Mouse (Mus musculus) forebrain, embryonic 12.5 days (tissue): ENCODE measurements at regions not wholly inside any gene's neighbourhood (a gene's known extent, or its start where the extent isn't known, plus 50 kb on each side); places are given as distances from the start of the nearest gene placed in this dataset.

ENCODE experiments used
- ATAC-seq: fragments of 200-750 bp; cut with Nextera tagmentation; 2 replicates; pipeline ENCODE4 v1.8.0; 2017; ENCODE audit warnings: moderate TSS enrichment; ENCODE audit not compliant: low FRiP score
- H3K27ac ChIP-seq: fragments of 300-500 bp; sonication (generic); 2 replicates; pipeline ENCODE4 v1.5.1; 2016; ENCODE audit warnings: mild to moderate bottlenecking
- H3K27me3 ChIP-seq: fragments of 300-500 bp; sonication (generic); 2 replicates; pipeline ENCODE4 v1.6.1; 2016; ENCODE audit warnings: mild to moderate bottlenecking
- H3K36me3 ChIP-seq: fragments of 300-500 bp; sonication (generic); replicated peaks from 2 replicates; pipeline ENCODE4 v1.6.1; 2016; ENCODE audit warnings: mild to moderate bottlenecking
- H3K4me1 ChIP-seq: fragments of 300-500 bp; sonication (generic); 2 replicates; pipeline ENCODE4 v1.6.1; 2016
- H3K4me2 ChIP-seq: fragments of 300-500 bp; sonication (generic); 2 replicates; pipeline ENCODE4 v1.6.1; 2016; ENCODE audit warnings: mild to moderate bottlenecking, moderate library complexity
- H3K4me3 ChIP-seq: fragments of 300-500 bp; sonication (generic); replicated peaks from 2 replicates; pipeline ENCODE4 v1.5.1; 2016; ENCODE audit warnings: mild to moderate bottlenecking
- H3K9ac ChIP-seq: fragments of 300-500 bp; sonication (generic); 2 replicates; pipeline ENCODE4 v1.6.1; 2016; ENCODE audit warnings: mild to moderate bottlenecking
- H3K9me3 ChIP-seq: fragments of 300-500 bp; sonication (generic); 2 replicates; pipeline ENCODE4 v1.6.1; 2016
- whole genome bisulfite sequencing: fragments of 180-500 bp; shearing (Covaris S2); methylation state at CpG from one replicate; pipeline ENCODE4 v1.1.7; 2016; 5-methylcytosine and 5-hydroxymethylcytosine counted together

- no peak overlapping the region for H3K4me3 ChIP-seq
- H3K27me3 ChIP-seq = no peaks in the 10 kb centered on the region
- no peaks in the 10 kb centered on the region for H3K9me3 ChIP-seq
- no peak overlapping the region for H3K27ac ChIP-seq
- H3K4me2 ChIP-seq = no peak overlapping the region
- ATAC-seq = no peak
- H3K4me1 ChIP-seq = peaks cover 4% of the 10 kb centered on the region; the same call in 1 of the 2 replicates
- no peak overlapping the region for H3K9ac ChIP-seq
- no peaks in the 10 kb centered on the region for H3K36me3 ChIP-seq
- WGBS = 47% methylated on average over 4 of the region's 4 CpGs
Observed at GRCm38 (mm10) chr16:50756696-50757095, 165.7 kb upstream of the Ccdc54 start.

- WGBS = 16% methylated on average over 3 of the region's 3 CpGs
Observed at GRCm38 (mm10) chr16:50753612-50754389, 162.8 kb upstream of the Ccdc54 start.

GRCm38 (mm10) chr16:50753046-50753445 lies 162.1 kb upstream of the Ccdc54 start:
- Histone ChIP-seq H3K9ac (no peak overlapping the region), H3K27me3 (no peaks in the 10 kb centered on the region), H3K9me3 (no peaks in the 10 kb centered on the region), H3K4me1 (peaks cover 4% of the 10 kb centered on the region; the same call in 1 of the 2 replicates), H3K4me2 (no peak overlapping the region), H3K4me3 (no peak overlapping the region), H3K36me3 (no peaks in the 10 kb centered on the region), H3K27ac (no peak overlapping the region)
- ATAC-seq = no peak
- 89% methylated on average over 11 of the region's 11 CpGs for WGBS

More at GRCm38 (mm10) chr16:50753612-50754389, 162.8 kb upstream of the Ccdc54 start:
- no peak overlapping the region for H3K27ac ChIP-seq
- no peaks in the 10 kb centered on the region for H3K9me3 ChIP-seq
- ATAC-seq = no peak
- H3K36me3 ChIP-seq = no peaks in the 10 kb centered on the region
- H3K4me3 ChIP-seq = no peak overlapping the region
- H3K4me2 ChIP-seq = no peak overlapping the region
- H3K4me1 ChIP-seq = peaks cover 4% of the 10 kb centered on the region; the same call in 1 of the 2 replicates
- H3K9ac ChIP-seq = no peak overlapping the region
- no peaks in the 10 kb centered on the region for H3K27me3 ChIP-seq

GRCm38 (mm10) chr16:50752277-50752600 lies 161.3 kb upstream of the Ccdc54 start:
- Histone ChIP-seq H3K4me3 (no peak overlapping the region), H3K9me3 (no peaks in the 10 kb centered on the region), H3K27me3 (no peaks in the 10 kb centered on the region), H3K27ac (no peak overlapping the region), H3K36me3 (no peaks in the 10 kb centered on the region), H3K4me2 (no peak overlapping the region), H3K9ac (no peak overlapping the region), H3K4me1 (peaks cover 4% of the 10 kb centered on the region; the same call in 1 of the 2 replicates)
- ATAC-seq = no peak
- 92% methylated on average over 10 of the region's 10 CpGs for WGBS

GRCm38 (mm10) chr16:50751495-50752276 lies 160.7 kb upstream of the Ccdc54 start:
- Histone ChIP-seq H3K4me1 (peaks cover 4% of the 10 kb centered on the region; the same call in 1 of the 2 replicates), H3K4me2 (no peak overlapping the region), H3K27ac (no peak overlapping the region), H3K9ac (no peak overlapping the region), H3K4me3 (no peak overlapping the region), H3K9me3 (no peaks in the 10 kb centered on the region), H3K27me3 (no peaks in the 10 kb centered on the region), H3K36me3 (no peaks in the 10 kb centered on the region)
- 85% methylated on average over 9 of the region's 9 CpGs for WGBS
- no peak for ATAC-seq

- no peak overlapping the region for H3K4me2 ChIP-seq
- H3K9ac ChIP-seq = no peak overlapping the region
- H3K27me3 ChIP-seq = no peaks in the 10 kb centered on the region
- no peak for ATAC-seq
- WGBS = 92% methylated on average over 5 of the region's 5 CpGs
- no peaks in the 10 kb centered on the region for H3K4me1 ChIP-seq
- no peaks in the 10 kb centered on the region for H3K9me3 ChIP-seq
- H3K27ac ChIP-seq = no peak overlapping the region
- no peak overlapping the region for H3K4me3 ChIP-seq
- no peaks in the 10 kb centered on the region for H3K36me3 ChIP-seq
Observed at GRCm38 (mm10) chr16:50747698-50748097, 156.7 kb upstream of the Ccdc54 start.

GRCm38 (mm10) chr16:50745723-50746122 lies 154.8 kb upstream of the Ccdc54 start:
- Histone ChIP-seq H3K36me3 (no peaks in the 10 kb centered on the region), H3K9me3 (no peaks in the 10 kb centered on the region), H3K4me1 (no peaks in the 10 kb centered on the region), H3K9ac (no peak overlapping the region), H3K4me2 (no peak overlapping the region), H3K27ac (no peak overlapping the region), H3K4me3 (no peak overlapping the region), H3K27me3 (no peaks in the 10 kb centered on the region)
- ATAC-seq = no peak
- WGBS = 70% methylated on average over 2 of the region's 2 CpGs

GRCm38 (mm10) chr16:50737396-50737843 lies 146.5 kb upstream of the Ccdc54 start:
- Histone ChIP-seq H3K9me3 (no peaks in the 10 kb centered on the region), H3K4me3 (peak overlapping the region; percentile 42), H3K4me1 (peaks cover 11% of the 10 kb centered on the region), H3K36me3 (no peaks in the 10 kb centered on the region), H3K4me2 (peak overlapping the region; percentile 58), H3K9ac (peak overlapping the region; percentile 48), H3K27ac (no peak overlapping the region), H3K27me3 (peaks cover 5% of the 10 kb centered on the region; the same call in 1 of the 2 replicates)
- 33% methylated on average over 10 of the region's 10 CpGs for WGBS
- ATAC-seq = no peak

GRCm38 (mm10) chr16:50736151-50737047 lies 145.4 kb upstream of the Ccdc54 start:
- Histone ChIP-seq H3K9ac (peak overlapping the region; percentile 36; the same call in 1 of the 2 replicates), H3K4me1 (peaks cover 14% of the 10 kb centered on the region), H3K36me3 (no peaks in the 10 kb centered on the region), H3K4me3 (peak overlapping the region; percentile 42), H3K9me3 (no peaks in the 10 kb centered on the region), H3K4me2 (peak overlapping the region; percentile 58), H3K27ac (no peak overlapping the region), H3K27me3 (peaks cover 5% of the 10 kb centered on the region; the same call in 1 of the 2 replicates)
- WGBS = 10% methylated on average over 21 of the region's 21 CpGs
- peak; percentile 88 for ATAC-seq

GRCm38 (mm10) chr16:50733359-50733758 lies 142.4 kb upstream of the Ccdc54 start:
- no peak overlapping the region for H3K4me2 ChIP-seq
- no peak for ATAC-seq
- H3K4me1 ChIP-seq = peaks cover 14% of the 10 kb centered on the region
- H3K27ac ChIP-seq = no peak overlapping the region
- H3K9ac ChIP-seq = no peak overlapping the region
- H3K9me3 ChIP-seq = no peaks in the 10 kb centered on the region
- H3K27me3 ChIP-seq = peaks cover 5% of the 10 kb centered on the region; the same call in 1 of the 2 replicates
- WGBS = 97% methylated on average over 3 of the region's 3 CpGs
- H3K36me3 ChIP-seq = no peaks in the 10 kb centered on the region
- H3K4me3 ChIP-seq = no peak overlapping the region

GRCm38 (mm10) chr16:50732082-50733006 lies 141.4 kb upstream of the Ccdc54 start:
- H3K9ac ChIP-seq = peak overlapping the region; percentile 55
- no peaks in the 10 kb centered on the region for H3K36me3 ChIP-seq
- no peaks in the 10 kb centered on the region for H3K9me3 ChIP-seq
- H3K27ac ChIP-seq = no peak overlapping the region
- peak; percentile 97 for ATAC-seq
- peak overlapping the region; percentile 92 for H3K4me2 ChIP-seq
- H3K4me3 ChIP-seq = peak overlapping the region; percentile 69
- WGBS = under 1% methylated on average over 58 of the region's 58 CpGs
- peaks cover 1% of the 10 kb centered on the region; the same call in 1 of the 2 replicates for H3K27me3 ChIP-seq
- peaks cover 11% of the 10 kb centered on the region for H3K4me1 ChIP-seq
